Mouse (Mus musculus): ENCODE measurements at regions not wholly inside any gene's neighbourhood (a gene's known extent, or its start where the extent isn't known, plus 50 kb on each side); places are given as distances from the start of the nearest gene placed in this dataset.
A peak's percentile ranks its signal among the peaks of the same experiment; 100 is the strongest.

DNA sequence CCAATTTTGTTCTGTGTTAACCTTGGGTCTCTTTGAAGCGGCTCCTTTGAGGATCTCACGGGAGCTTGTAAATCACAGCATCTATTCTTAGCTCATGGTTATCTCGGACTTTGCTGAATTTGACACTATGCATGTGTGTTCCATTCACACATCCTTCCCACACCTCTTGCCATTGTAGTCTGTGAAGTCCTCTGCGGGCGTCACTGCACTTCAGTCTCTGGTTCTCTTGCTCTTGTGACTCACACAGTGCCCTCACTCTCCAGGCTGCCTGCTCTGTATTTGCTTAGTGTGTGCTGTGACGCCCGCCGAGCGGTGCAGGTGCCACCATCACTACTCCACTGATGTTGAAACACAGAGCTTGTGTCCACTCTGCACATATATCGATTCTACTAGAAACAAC, 1271.2 kb downstream of the Synb start:
- DNase-seq (ENCODE audit: low spot score) = no peak

DNA sequence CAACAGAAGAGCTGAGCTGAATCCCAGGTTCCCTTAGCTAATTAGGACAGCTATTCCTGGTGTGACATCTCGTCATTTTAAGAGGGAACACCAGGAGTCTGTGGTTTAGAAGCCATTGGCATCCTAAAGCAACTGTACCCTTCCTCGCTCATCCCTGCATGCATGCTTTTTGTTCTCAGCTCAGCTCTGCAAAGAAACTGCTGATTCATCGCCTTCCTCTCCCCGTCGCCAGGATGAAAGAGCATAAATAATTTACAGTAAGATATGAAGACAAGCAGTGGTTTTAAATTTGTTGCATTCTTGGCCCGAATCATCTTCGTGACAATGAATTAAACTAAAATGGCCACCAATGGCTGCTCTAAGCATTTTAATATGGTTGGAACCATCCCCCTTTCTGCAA, 1272.9 kb downstream of the Synb start:
- DNase-seq (ENCODE audit: low spot score) = no peak

DNA sequence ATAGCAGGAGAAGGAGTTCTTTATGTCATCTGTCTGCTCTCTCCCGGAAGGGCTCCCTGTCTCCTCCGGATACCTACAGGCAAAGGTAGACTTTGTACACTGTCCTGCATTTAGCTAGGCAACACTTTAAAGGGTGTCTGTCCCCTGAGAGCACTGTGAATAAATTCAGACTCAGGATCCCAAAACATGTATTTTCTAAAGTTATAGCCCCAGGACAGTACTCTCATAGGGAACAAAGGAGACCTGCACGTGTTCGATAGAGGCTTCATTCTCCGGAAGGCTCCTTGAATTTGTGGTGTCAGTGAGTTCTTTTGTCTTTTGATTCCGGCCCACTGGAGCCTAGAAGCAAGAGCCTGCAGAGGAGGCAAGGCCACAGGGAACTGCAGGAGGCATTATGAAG, 1273.3 kb downstream of the Synb start:
- no peak for DNase-seq (ENCODE audit: low spot score)

DNA sequence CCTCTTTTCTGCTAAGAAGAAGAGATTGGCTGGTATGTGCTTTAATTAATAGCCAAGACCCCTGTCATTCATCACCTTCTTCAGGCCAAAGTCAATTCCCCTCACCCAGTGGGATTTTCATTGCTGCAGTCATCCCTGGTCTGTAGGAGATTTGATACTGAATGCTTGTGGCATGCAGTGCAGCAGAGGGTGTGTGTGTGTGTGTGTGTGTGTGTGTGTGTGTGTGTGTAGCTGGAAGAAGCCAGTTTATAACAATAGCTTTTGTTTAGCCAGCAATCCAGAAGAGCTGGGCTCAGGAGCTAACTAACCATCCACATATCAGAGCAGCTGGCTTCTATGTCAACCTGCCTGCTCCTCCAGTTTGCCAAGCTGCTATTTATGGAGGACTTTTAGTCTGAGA, 1275.4 kb downstream of the Synb start:
- no peak for DNase-seq (ENCODE audit: low spot score)

DNA sequence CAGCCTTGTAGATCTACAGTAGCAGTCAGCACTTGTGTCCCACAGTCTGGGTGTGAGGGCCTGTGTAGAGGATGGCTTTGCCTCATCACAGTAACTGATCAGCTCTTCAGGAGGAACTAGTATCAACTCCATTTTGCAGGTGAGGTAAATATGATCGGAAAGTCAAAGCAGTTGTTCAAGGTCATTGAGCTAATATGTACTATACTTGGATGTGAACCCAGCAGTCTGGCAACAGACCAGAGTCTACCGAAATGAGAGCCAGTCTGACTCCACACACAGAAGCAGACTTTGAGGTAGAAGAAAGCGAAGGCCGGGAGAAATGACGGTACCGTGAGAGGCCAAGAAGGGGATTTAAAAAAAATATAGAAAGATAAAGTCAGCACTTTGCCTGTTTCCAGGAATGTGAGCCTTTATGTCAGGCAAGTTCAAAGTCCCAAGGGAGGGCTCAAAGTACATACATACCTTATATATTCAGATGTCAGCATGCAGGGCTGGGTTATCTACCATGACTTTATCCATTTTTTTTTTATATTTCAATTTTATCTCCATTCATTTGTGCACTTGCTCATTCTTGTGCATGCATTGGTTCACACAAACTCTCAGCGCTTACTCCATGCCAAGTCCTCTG, 1297.2 kb downstream of the Synb start:
- DNase-seq (ENCODE audit: low spot score) = no peak

DNA sequence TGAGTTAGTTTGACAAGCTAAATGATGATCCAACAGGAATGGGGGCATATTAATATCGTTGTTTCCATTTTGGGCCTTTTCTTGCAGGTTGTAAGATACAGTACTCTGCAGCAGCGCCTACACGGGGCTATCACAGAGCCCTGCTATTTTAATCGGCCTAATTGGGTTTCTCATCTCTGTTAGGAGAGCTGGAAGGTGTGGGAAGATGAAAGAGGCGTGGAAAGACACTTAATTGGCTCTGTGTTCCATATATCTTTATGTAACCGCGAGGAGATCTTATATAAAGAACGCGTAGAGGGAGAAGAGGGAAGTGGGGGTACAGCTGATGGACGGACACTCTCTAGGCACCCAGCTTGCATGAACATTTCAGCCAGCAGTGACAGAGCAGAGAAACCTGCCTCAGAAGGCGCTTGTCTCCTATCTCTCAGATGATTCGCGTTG, 1300.5 kb downstream of the Synb start:
- DNase-seq (ENCODE audit: low spot score) = no peak

DNA sequence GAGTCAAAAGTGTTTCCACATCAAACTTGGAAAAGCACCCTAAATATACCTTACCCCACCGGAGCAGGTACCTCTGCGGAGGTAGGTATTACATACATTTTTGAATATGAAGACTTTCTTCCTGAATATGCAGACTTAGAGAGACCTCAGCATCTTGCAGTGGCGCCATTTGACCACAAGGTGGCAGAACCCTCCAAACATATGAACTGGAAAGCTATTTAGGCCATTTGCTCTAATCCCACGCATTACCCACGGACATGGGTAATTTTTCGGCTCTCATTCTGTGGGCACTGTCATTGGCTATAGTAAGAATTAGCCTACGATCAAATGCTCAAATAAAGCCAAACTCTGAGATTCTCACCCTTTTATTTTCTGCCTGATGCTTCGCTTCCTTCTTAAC, 1301.0 kb downstream of the Synb start:
- peak; percentile 85 for DNase-seq (ENCODE audit: low spot score)

DNA sequence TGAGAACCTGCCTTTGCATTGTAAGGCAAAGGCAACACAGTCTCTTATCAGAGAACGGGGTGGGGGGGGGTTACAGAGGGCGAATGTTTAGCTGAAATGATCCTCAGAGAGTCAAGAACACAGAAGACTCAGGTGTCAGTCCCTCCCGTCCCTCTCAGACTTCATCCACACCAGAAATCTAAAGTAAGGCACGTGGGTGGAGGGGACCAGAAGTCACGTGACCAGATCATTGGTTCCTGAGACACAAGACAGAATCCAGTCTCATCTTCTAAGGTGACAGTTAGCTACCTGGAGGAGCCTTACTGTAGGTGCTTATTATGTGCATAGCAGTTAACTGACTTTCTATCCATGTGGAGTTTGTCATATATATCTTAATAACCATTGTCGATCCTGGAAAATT, 1302.0 kb downstream of the Synb start:
- DNase-seq (ENCODE audit: low spot score) = no peak

DNA sequence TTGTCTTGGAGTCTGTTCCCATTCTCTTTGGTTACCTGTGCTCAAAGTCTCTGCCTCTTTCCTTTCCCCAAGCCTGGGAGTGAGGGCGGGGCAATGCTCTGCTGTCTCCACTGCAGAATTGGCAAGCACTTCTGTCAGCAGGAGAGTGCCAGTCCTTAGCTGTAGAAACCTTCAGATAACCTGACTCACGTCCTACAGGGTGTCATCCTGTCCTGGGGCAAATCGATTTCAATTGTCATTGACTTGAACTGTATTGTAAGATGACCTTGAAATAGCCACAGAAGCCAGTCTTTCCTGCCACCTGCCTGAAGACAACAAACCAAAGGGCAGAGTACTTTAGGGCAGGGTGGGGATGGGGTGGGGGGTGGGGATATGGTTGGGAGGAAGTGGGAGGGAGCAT, 1303.8 kb downstream of the Synb start:
- no peak for DNase-seq (ENCODE audit: low spot score)
